Mouse (Mus musculus): ENCODE results near the gene Ube2t. TPM values are rescaled to one million over a fixed set of nuclear protein-coding genes. Genes with fewer than 3 reads are reported as not detected.
A peak's percentile ranks its signal among the peaks of the same experiment; 100 is the strongest.

The Ube2t gene
- polyA plus RNA-seq (2015; fragmentation: Nextera tagmentation; extraction: Ambion mirVana), result 15.3 and 17.0 TPM in 2 replicates

- H3K4me3 ChIP-seq, result peak within 1 kb of the TSS; percentile 65
- ATAC-seq (ENCODE audit: low FRiP score), result peak; percentile 100
- H3K27ac ChIP-seq, result no peak within 1 kb of the TSS
- WGBS, result 2% methylated on average over 50 of the region's 50 CpGs
- H3K27me3 ChIP-seq, result peaks cover 7% of the 10 kb centered on the region; the same call in 1 of the 2 replicates
- H3K36me3 ChIP-seq, result no peaks in the 10 kb centered on the region
- peak within 1 kb of the TSS; percentile 73 for H3K9ac ChIP-seq
- peaks cover 12% of the 10 kb centered on the region for H3K4me1 ChIP-seq (replicated peaks)
- peak within 1 kb of the TSS; percentile 69 for H3K4me2 ChIP-seq
- no peaks in the 10 kb centered on the region for H3K9me3 ChIP-seq
Observed at GRCm38 (mm10) chr1:134962053-134962803, at the start of gene Ube2t. Gene Ube2t, plus strand, starts transcription at chr1:134962565.

GRCm38 (mm10) chr1:134913535-134913934, 48.8 kb upstream of the Ube2t start:
- no peak for ATAC-seq (ENCODE audit: low FRiP score)
- no peak overlapping the region for H3K4me3 ChIP-seq
- no peak overlapping the region for H3K4me2 ChIP-seq
- 85% methylated on average over 4 of the region's 4 CpGs for WGBS
- 0 out of 2 replicates have a peak, but pooled peaks cover 4% of the 10 kb centered on the region for H3K4me1 ChIP-seq (replicated peaks)
- H3K9me3 ChIP-seq, result no peaks in the 10 kb centered on the region
- no peak overlapping the region for H3K27ac ChIP-seq
- no peak overlapping the region for H3K9ac ChIP-seq
- no peaks in the 10 kb centered on the region for H3K27me3 ChIP-seq
- H3K36me3 ChIP-seq, result no peaks in the 10 kb centered on the region

- WGBS, result 91% methylated on average over 4 of the region's 4 CpGs
- no peak overlapping the region for H3K4me3 ChIP-seq
- no peak overlapping the region for H3K27ac ChIP-seq
- no peak for ATAC-seq (ENCODE audit: low FRiP score)
- H3K9ac ChIP-seq, result no peak overlapping the region
- no peak overlapping the region for H3K4me2 ChIP-seq
- H3K4me1 ChIP-seq (replicated peaks), result no peaks in the 10 kb centered on the region
- no peaks in the 10 kb centered on the region for H3K27me3 ChIP-seq
- H3K9me3 ChIP-seq, result no peaks in the 10 kb centered on the region
- no peaks in the 10 kb centered on the region for H3K36me3 ChIP-seq
Observed at GRCm38 (mm10) chr1:134915421-134915820, 46.9 kb upstream of the Ube2t start.

- Histone ChIP-seq H3K4me3 (no peak overlapping the region), H3K9ac (no peak overlapping the region), H3K36me3 (no peaks in the 10 kb centered on the region), H3K27ac (no peak overlapping the region), H3K4me2 (no peak overlapping the region), H3K9me3 (no peaks in the 10 kb centered on the region), H3K27me3 (no peaks in the 10 kb centered on the region), H3K4me1 (replicated peaks) (no peaks in the 10 kb centered on the region)
- WGBS, result 91% methylated on average over 6 of the region's 6 CpGs
- ATAC-seq (ENCODE audit: low FRiP score), result no peak
Observed at GRCm38 (mm10) chr1:134919010-134919409, 43.4 kb upstream of the Ube2t start.

- H3K27me3 ChIP-seq, result no peaks in the 10 kb centered on the region
- 63% methylated on average over 7 of the region's 7 CpGs for WGBS
- no peaks in the 10 kb centered on the region for H3K36me3 ChIP-seq
- H3K9ac ChIP-seq, result no peak overlapping the region
- no peak for ATAC-seq (ENCODE audit: low FRiP score)
- no peak overlapping the region for H3K4me3 ChIP-seq
- no peaks in the 10 kb centered on the region for H3K4me1 ChIP-seq (replicated peaks)
- H3K4me2 ChIP-seq, result no peak overlapping the region
- H3K9me3 ChIP-seq, result no peaks in the 10 kb centered on the region
- no peak overlapping the region for H3K27ac ChIP-seq
Observed at GRCm38 (mm10) chr1:134932431-134932830, 29.9 kb upstream of the Ube2t start.

GRCm38 (mm10) chr1:134936335-134936734, 26.0 kb upstream of the Ube2t start:
- no peak for ATAC-seq (ENCODE audit: low FRiP score)
- H3K4me2 ChIP-seq, result no peak overlapping the region
- 93% methylated on average over 6 of the region's 6 CpGs for WGBS

GRCm38 (mm10) chr1:134938233-134938632, 24.1 kb upstream of the Ube2t start:
- Histone ChIP-seq H3K27ac (no peak overlapping the region), H3K4me3 (no peak overlapping the region), H3K27me3 (no peaks in the 10 kb centered on the region), H3K4me1 (replicated peaks) (no peaks in the 10 kb centered on the region), H3K36me3 (no peaks in the 10 kb centered on the region), H3K9me3 (no peaks in the 10 kb centered on the region), H3K4me2 (no peak overlapping the region), H3K9ac (no peak overlapping the region)
- 89% methylated on average over 1 of the region's 1 CpGs for WGBS
- no peak for ATAC-seq (ENCODE audit: low FRiP score)

More at GRCm38 (mm10) chr1:134936335-134936734, 26.0 kb upstream of the Ube2t start:
- Histone ChIP-seq H3K36me3 (no peaks in the 10 kb centered on the region), H3K9me3 (no peaks in the 10 kb centered on the region), H3K27ac (no peak overlapping the region), H3K4me3 (no peak overlapping the region), H3K27me3 (no peaks in the 10 kb centered on the region), H3K4me1 (replicated peaks) (no peaks in the 10 kb centered on the region), H3K9ac (no peak overlapping the region)

GRCm38 (mm10) chr1:134940863-134941262, 21.5 kb upstream of the Ube2t start:
- H3K4me3 ChIP-seq, result no peak overlapping the region
- H3K4me1 ChIP-seq (replicated peaks), result no peaks in the 10 kb centered on the region
- WGBS, result 78% methylated on average over 4 of the region's 4 CpGs
- H3K9ac ChIP-seq, result no peak overlapping the region
- H3K4me2 ChIP-seq, result no peak overlapping the region
- no peaks in the 10 kb centered on the region for H3K9me3 ChIP-seq
- H3K36me3 ChIP-seq, result no peaks in the 10 kb centered on the region
- ATAC-seq (ENCODE audit: low FRiP score), result no peak
- H3K27ac ChIP-seq, result no peak overlapping the region
- no peaks in the 10 kb centered on the region for H3K27me3 ChIP-seq

- Histone ChIP-seq H3K4me3 (no peak overlapping the region), H3K27ac (no peak overlapping the region), H3K4me2 (no peak overlapping the region), H3K27me3 (no peaks in the 10 kb centered on the region), H3K36me3 (peaks cover 1% of the 10 kb centered on the region; the same call in 1 of the 2 replicates), H3K9me3 (no peaks in the 10 kb centered on the region), H3K4me1 (replicated peaks) (no peaks in the 10 kb centered on the region), H3K9ac (no peak overlapping the region)
- no peak for ATAC-seq (ENCODE audit: low FRiP score)
- WGBS, result 93% methylated on average over 2 of the region's 2 CpGs
Observed at GRCm38 (mm10) chr1:134942898-134943297, 19.5 kb upstream of the Ube2t start.

GRCm38 (mm10) chr1:134947590-134947989, 14.8 kb upstream of the Ube2t start:
- WGBS, result 85% methylated on average over 7 of the region's 7 CpGs
- Histone ChIP-seq H3K9ac (no peak overlapping the region), H3K4me1 (replicated peaks) (no peaks in the 10 kb centered on the region), H3K27me3 (no peaks in the 10 kb centered on the region), H3K36me3 (peaks cover 6% of the 10 kb centered on the region; the same call in 1 of the 2 replicates), H3K9me3 (no peaks in the 10 kb centered on the region), H3K4me3 (no peak overlapping the region), H3K27ac (no peak overlapping the region), H3K4me2 (no peak overlapping the region)
- no peak for ATAC-seq (ENCODE audit: low FRiP score)

- Histone ChIP-seq H3K27me3 (no peaks in the 10 kb centered on the region), H3K27ac (no peak overlapping the region), H3K9me3 (no peaks in the 10 kb centered on the region), H3K4me3 (no peak overlapping the region), H3K4me1 (replicated peaks) (peaks cover 11% of the 10 kb centered on the region), H3K36me3 (peaks cover 6% of the 10 kb centered on the region; the same call in 1 of the 2 replicates), H3K9ac (no peak overlapping the region), H3K4me2 (no peak overlapping the region)
- ATAC-seq (ENCODE audit: low FRiP score), result no peak
- 86% methylated on average over 3 of the region's 3 CpGs for WGBS
Observed at GRCm38 (mm10) chr1:134949946-134950345, 12.4 kb upstream of the Ube2t start.

GRCm38 (mm10) chr1:134955050-134955636, 7.2 kb upstream of the Ube2t start:
- ATAC-seq (ENCODE audit: low FRiP score), result peak; percentile 59
- Histone ChIP-seq H3K4me3 (peak overlapping the region; percentile 82), H3K36me3 (no peaks in the 10 kb centered on the region), H3K4me2 (peak overlapping the region; percentile 79), H3K4me1 (replicated peaks) (peaks cover 14% of the 10 kb centered on the region), H3K9me3 (no peaks in the 10 kb centered on the region), H3K27ac (peak overlapping the region; percentile 94), H3K27me3 (no peaks in the 10 kb centered on the region), H3K9ac (peak overlapping the region; percentile 87)
- 5% methylated on average over 16 of the region's 16 CpGs for WGBS

All from hindbrain, embryonic 13.5 days (tissue).